Mouse (Mus musculus) c-Kit-negative CD71-positive TER-119-positive erythroid progenitor cells, embryonic 14.5 days (primary cell): ENCODE results near the gene Snai1.

Experiments used
- DNase-seq: peaks from one replicate; pipeline ENCODE4 v3.0.0-alpha.2; 2013; ENCODE audit warnings: low read depth, low spot score

The Snai1 gene

GRCm38 (mm10) chr2:167583161-167583952 lies 45.4 kb downstream of the Snai1 start:
- no peak for DNase-seq

GRCm38 (mm10) chr2:167585273-167585672 lies 47.3 kb downstream of the Snai1 start:
- no peak for DNase-seq

GRCm38 (mm10) chr2:167586041-167586440 lies 48.0 kb downstream of the Snai1 start:
- no peak for DNase-seq

- DNase-seq = no peak
Measured at GRCm38 (mm10) chr2:167586976-167587375, 49.0 kb downstream of the Snai1 start.

GRCm38 (mm10) chr2:167588774-167589577 lies 51.0 kb downstream of the Snai1 start:
- DNase-seq = no peak
